Mouse (Mus musculus): ENCODE results near the gene Tapbp.

GRCm38 (mm10) chr17:33948905-33949537, 33.3 kb downstream of the Tapbp start:
- no peak for TF ChIP-seq POLR2A (IDR thresholded peaks at IDR 0.05; ENCODE audit: borderline replicate concordance, insufficient read depth, low read length)
- TF ChIP-seq CTCF (IDR thresholded peaks at IDR 0.05; ENCODE audit: borderline replicate concordance, insufficient read depth, low read depth, low read length) = no peak

Measured in cerebellum, adult 2 months (tissue).